Mouse (Mus musculus) liver, embryonic 14.5 days (tissue): Measurements from ENCODE around the gene Tmem236.

ENCODE experiments used
- CTCF ChIP-seq: IDR thresholded peaks from 2 replicates; pipeline ENCODE4 v1.5.1; 2016; ENCODE audit warnings: antibody characterized with exemption, low read depth, control low read depth
- EP300 ChIP-seq: IDR thresholded peaks from 2 replicates; pipeline ENCODE4 v1.6.1; 2016; ENCODE audit warnings: antibody characterized with exemption, low read depth

DNA sequence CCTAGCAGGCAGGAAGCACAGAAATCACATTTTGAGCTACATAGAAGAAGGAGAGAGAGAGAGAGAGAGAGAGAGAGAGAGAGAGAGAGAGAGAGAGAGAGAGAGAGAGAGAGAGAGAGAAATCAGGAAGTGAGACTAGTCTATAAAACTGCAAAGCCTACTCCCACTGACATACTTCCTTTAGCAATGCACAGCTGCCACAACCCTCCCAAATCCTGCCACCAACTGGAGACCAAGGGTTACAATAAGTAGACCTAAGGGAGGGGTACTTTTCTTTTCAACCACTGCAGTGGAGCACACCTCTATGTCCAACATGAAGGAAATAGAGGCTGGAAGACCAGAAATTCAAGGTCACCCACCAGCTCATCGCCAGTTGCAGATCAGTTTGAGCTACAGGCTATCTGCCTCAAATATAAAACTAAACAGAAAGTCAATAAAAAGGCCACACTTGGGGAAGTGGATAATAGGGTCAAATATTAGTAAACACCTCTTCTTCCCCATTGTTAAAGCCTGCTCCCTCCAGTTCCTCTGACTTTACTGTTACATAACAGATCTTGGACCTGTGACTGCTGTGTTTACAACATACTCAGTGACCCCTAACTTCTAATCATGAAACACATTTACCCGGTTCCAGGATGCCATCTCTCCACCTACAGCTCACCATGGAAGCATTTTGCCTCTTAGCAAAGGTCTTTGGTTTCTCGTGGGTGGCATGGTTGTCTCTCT lies 75.7 kb downstream of the Tmem236 start:
- no peak for TF ChIP-seq CTCF
- TF ChIP-seq EP300: no peak
